Mouse (Mus musculus): ENCODE data around the gene Alox12b. TPM values are rescaled to one million over a fixed set of nuclear protein-coding genes. Genes with fewer than 3 reads are reported as not detected.

The Alox12b gene
- not detected in 2 replicates for polyA plus RNA-seq (2012; ENCODE audit: insufficient read depth, insufficient read length, low replicate concordance, missing spikeins)

DNA sequence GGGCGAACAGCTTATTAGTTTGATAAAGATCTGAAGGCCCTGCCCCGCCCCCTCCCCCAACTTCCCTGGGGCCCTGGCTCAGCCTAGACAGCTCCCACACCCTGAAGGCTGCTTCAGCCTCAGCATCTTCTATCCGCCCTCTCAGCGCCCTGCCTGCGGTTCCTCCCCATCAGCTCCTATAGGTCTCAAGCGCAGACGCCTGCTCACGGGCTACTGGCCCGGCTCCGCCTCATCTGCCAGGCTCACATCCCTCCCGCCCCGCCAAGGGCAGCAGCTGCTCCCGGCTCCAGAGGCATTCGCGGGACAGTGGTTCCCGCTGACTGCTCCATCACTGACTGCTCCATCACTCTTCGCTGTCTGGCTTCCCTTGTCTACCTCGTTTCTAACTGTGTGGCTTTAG, at the start of gene Alox12b:
Gene Alox12b (plus strand): TSS at position 190 of the 400 bp plus-strand sequence.
- Histone ChIP-seq H3K27ac (ENCODE audit: insufficient read depth, low read depth, low read length) (no peak within 1 kb of the TSS), H3K4me1 (ENCODE audit: control insufficient read depth, insufficient read depth, low read length) (peaks cover 9% of the 10 kb centered on the region), H3K4me3 (ENCODE audit: insufficient read depth, low read depth, low read length) (peak within 1 kb of the TSS; percentile 12)
- TF ChIP-seq POLR2A (IDR thresholded peaks at IDR 0.05; ENCODE audit: insufficient read depth, low read depth, low read length) (no peak), CTCF (IDR thresholded peaks at IDR 0.05; ENCODE audit: insufficient read depth, low read depth, low read length) (no peak)
- WGBS, result 4% methylated on average over 18 of the region's 18 CpGs

DNA sequence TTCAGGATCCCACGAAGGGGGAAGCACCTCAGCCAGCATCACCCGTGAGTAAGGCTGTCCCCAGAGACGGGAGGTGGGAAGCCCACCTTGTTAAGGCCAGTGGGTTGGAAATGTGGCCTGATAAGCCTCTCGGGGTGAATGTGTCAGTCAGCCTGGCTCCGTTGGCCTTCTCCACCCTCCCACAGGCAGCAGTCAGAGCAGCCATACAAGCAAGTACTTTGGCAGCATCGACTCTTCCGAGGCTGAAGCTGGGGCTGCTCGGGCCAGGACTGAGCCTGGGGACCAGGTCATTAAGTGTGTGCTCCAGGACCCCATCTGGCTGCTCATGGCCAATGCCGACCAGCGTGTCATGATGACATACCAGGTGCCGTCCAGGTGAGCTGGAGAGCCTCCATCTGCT, 49.1 kb upstream of the Alox12b start:
- no peak overlapping the region for H3K4me3 ChIP-seq (ENCODE audit: insufficient read depth, low read depth, low read length)
- no peak for TF ChIP-seq CTCF (IDR thresholded peaks at IDR 0.05; ENCODE audit: insufficient read depth, low read depth, low read length)
- no peak for TF ChIP-seq POLR2A (IDR thresholded peaks at IDR 0.05; ENCODE audit: insufficient read depth, low read depth, low read length)
- no peak overlapping the region for H3K27ac ChIP-seq (ENCODE audit: insufficient read depth, low read depth, low read length)
- H3K4me1 ChIP-seq (ENCODE audit: control insufficient read depth, insufficient read depth, low read length), result peaks cover 29% of the 10 kb centered on the region
- WGBS, result 89% methylated on average over 11 of the region's 11 CpGs

DNA sequence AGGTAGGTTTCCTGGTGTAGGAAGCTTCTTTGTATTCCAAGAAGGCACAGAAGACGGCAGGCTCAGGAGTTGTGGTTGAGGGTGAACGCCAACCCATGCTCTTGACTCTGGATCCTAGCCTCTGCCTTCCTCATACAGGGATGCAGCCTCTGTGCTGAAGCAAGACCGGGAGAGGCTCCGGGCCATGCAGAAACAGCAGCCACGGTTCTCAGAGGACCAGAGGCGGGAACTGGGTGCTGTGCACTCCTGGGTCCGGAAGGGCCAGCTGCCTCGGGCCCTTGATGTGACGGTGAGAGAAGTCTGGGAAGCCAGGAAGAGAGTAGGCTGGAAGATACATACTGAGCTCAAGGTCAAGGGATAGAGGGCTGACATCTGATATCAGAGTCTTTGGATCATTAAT, 48.6 kb upstream of the Alox12b start:
- 91% methylated on average over 9 of the region's 9 CpGs for WGBS
- H3K4me3 ChIP-seq (ENCODE audit: insufficient read depth, low read depth, low read length), result no peak overlapping the region
- no peak for TF ChIP-seq CTCF (IDR thresholded peaks at IDR 0.05; ENCODE audit: insufficient read depth, low read depth, low read length)
- TF ChIP-seq POLR2A (IDR thresholded peaks at IDR 0.05; ENCODE audit: insufficient read depth, low read depth, low read length), result no peak
- no peak overlapping the region for H3K27ac ChIP-seq (ENCODE audit: insufficient read depth, low read depth, low read length)
- peaks cover 23% of the 10 kb centered on the region for H3K4me1 ChIP-seq (ENCODE audit: control insufficient read depth, insufficient read depth, low read length)

DNA sequence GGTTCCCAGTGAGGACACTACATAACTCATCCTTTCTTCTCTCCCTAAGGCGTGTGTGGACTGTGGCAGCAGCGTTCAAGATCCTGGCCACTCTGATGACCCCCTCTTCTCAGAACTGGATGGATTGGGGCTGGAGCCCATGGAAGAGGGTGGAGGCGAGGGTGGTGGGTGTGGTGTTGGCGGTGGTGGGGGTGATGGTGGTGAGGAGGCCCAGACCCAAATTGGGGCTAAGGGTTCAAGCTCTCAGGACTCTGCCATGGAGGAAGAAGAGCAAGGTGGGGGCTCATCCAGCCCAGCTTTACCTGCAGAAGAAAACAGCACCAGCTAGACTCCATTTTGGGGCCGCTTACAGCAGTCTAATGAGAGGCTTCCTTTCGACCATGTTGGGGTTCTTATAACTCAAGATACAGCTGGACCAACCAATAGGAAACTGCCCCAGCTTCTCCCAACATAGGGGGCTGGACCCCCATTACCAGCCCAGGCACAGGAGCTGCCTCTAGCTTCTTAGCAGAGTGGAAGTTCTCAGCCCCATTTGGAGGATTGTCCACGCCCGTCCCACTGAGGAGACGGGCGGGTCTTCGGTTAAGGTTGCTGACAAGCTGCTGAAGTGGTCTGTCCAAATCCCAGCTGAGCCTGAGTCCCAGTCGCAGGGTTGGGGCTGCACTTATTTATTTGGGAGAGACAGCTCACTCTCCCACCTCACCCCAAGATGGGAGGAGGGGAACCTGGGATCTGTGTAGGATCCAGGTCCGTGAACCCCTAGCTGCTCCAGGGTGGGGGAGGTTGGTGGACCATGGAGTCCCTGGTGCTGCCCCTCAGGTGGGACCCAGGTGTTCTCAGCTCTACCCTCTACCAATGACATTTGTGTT, 47.5 kb upstream of the Alox12b start:
- Histone ChIP-seq H3K4me1 (ENCODE audit: control insufficient read depth, insufficient read depth, low read length) (peaks cover 13% of the 10 kb centered on the region), H3K4me3 (ENCODE audit: insufficient read depth, low read depth, low read length) (no peak overlapping the region), H3K27ac (ENCODE audit: insufficient read depth, low read depth, low read length) (no peak overlapping the region)
- 85% methylated on average over 13 of the region's 13 CpGs for WGBS
- TF ChIP-seq CTCF (IDR thresholded peaks at IDR 0.05; ENCODE audit: insufficient read depth, low read depth, low read length), result no peak

DNA sequence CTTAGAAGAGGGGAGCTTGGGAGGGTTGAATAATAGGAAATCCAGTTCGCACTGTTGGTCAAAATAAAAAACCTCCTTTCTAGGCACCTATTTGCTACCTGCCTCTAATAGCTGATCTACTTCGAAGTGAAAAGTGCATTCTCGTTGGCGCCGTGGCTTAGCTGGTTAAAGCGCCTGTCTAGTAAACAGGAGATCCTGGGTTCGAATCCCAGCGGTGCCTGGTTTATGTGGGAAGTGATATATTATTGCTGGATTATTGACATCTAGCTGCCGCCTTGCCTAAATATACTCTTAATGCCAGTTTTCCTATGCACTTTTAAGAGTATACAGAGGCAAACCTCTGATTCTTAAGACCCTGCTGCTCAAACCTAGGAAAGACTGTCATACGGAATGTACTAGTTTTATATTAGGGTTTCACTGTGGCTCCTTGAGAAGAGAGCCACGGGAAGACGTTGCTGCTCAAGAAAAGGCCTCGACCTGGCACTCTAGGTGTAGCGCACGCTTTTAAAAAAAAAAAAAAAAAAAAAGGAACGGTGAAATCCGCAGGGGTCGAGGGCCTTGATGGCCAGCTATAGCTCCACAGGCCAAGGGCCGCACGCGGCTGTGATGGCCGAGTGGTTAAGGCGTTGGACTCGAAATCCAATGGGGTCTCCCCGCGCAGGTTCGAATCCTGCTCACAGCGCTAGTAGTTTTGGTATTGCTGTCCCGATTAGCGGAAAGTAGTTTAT, 46.3 kb upstream of the Alox12b start:
- no peak overlapping the region for H3K27ac ChIP-seq (ENCODE audit: insufficient read depth, low read depth, low read length)
- TF ChIP-seq CTCF (IDR thresholded peaks at IDR 0.05; ENCODE audit: insufficient read depth, low read depth, low read length) (no peak), POLR2A (IDR thresholded peaks at IDR 0.05; ENCODE audit: insufficient read depth, low read depth, low read length) (no peak)
- peak overlapping the region; percentile 38 for H3K4me3 ChIP-seq (ENCODE audit: insufficient read depth, low read depth, low read length)
- peaks cover 7% of the 10 kb centered on the region for H3K4me1 ChIP-seq (ENCODE audit: control insufficient read depth, insufficient read depth, low read length)
- 3% methylated on average over 30 of the region's 30 CpGs for WGBS

DNA sequence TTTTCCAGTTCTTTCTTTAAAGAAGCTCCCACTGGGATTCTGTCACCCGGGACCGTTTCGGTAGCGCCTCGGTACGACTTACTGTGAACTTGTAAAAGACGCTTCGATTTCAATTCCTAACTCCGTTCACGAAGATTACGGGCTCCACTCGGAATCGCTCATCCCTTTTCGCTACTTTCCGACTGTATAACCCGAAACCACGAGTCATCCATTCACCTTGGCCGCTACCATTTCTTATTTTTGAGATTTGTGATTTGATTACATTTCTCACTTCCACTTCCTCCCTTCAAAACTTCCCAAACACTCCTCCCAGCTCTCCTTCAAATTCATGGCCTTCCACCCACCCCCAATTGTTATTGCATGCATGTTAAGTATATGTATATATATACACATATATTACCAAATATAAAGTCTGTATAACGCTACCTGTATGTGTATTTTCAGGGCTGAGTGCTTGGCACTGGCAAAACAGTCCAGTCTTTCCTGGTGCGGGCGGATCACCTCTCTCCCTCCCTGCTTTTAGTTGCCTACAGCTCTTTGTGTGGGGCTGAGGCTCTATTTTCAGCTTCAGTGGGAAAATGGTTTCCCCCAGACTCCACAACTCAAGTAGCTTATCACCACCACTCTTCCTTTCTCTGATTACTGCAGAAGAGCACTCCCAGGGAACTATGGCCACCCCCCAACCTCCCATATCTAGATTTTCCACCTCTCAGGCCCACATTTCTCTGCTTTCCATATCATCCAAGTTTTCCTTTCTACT, 45.6 kb upstream of the Alox12b start:
- TF ChIP-seq POLR2A (IDR thresholded peaks at IDR 0.05; ENCODE audit: insufficient read depth, low read depth, low read length) (no peak), CTCF (IDR thresholded peaks at IDR 0.05; ENCODE audit: insufficient read depth, low read depth, low read length) (no peak)
- WGBS, result 13% methylated on average over 21 of the region's 21 CpGs
- Histone ChIP-seq H3K27ac (ENCODE audit: insufficient read depth, low read depth, low read length) (no peak overlapping the region), H3K4me1 (ENCODE audit: control insufficient read depth, insufficient read depth, low read length) (peaks cover 7% of the 10 kb centered on the region), H3K4me3 (ENCODE audit: insufficient read depth, low read depth, low read length) (peak overlapping the region; percentile 38; the same call in 1 of the 2 replicates)

DNA sequence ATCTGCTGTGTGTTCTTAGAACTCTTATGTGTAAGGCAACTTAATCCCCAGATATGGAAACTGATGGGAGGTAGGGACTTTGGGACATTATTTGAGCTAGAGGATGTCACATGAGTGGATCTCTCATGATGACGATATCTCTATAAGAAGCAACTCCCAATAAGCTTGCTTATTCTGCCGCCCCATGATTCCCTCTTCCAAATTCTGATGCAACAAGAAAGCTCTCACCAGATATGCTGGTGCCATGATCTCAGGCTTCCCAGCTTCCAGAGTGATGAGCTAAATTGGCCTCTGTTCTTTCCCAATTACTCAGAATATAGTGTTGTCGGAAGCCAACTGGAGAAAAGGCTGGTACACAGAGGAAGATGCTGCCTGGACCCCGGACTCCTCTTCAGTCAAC, 44.9 kb upstream of the Alox12b start:
- H3K4me3 ChIP-seq (ENCODE audit: insufficient read depth, low read depth, low read length), result no peak overlapping the region
- 65% methylated on average over 4 of the region's 4 CpGs for WGBS
- peaks cover 6% of the 10 kb centered on the region for H3K4me1 ChIP-seq (ENCODE audit: control insufficient read depth, insufficient read depth, low read length)
- no peak for TF ChIP-seq CTCF (IDR thresholded peaks at IDR 0.05; ENCODE audit: insufficient read depth, low read depth, low read length)
- no peak for TF ChIP-seq POLR2A (IDR thresholded peaks at IDR 0.05; ENCODE audit: insufficient read depth, low read depth, low read length)
- H3K27ac ChIP-seq (ENCODE audit: insufficient read depth, low read depth, low read length), result no peak overlapping the region

DNA sequence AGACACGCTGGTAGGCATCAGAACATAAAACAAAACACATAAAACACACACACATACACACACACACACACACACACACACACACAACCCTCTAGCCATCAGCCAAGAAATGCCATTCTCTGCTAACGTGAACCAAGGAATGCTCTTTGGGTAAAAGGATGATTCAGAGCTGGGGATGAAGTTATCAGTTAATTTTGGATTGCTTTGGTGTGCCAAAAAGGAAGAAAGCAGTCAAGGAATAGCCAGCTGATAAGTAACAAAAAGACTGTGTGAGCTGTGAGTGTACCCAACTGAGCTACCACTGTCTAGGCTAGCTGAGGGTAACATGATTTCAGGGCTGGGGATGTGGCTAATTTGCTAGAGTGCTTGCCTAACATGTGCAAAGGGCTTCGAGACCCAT, 42.8 kb upstream of the Alox12b start:
- H3K4me3 ChIP-seq (ENCODE audit: insufficient read depth, low read depth, low read length), result no peak overlapping the region
- H3K4me1 ChIP-seq (ENCODE audit: control insufficient read depth, insufficient read depth, low read length), result peaks cover 7% of the 10 kb centered on the region
- TF ChIP-seq POLR2A (IDR thresholded peaks at IDR 0.05; ENCODE audit: insufficient read depth, low read depth, low read length) (no peak), CTCF (IDR thresholded peaks at IDR 0.05; ENCODE audit: insufficient read depth, low read depth, low read length) (no peak)
- WGBS, result 75% methylated on average over 3 of the region's 3 CpGs
- H3K27ac ChIP-seq (ENCODE audit: insufficient read depth, low read depth, low read length), result no peak overlapping the region
